Mouse (Mus musculus) cortical plate, adult 2 months (tissue): Measurements from ENCODE around the gene Rgs13. TPM values are rescaled to one million over a fixed set of nuclear protein-coding genes. Genes with fewer than 3 reads are reported as not detected.

Source experiments
- H3K27ac ChIP-seq: fragments of 200-500 bp; 2 replicates; pipeline ENCODE4 v1.5.1; 2012; ENCODE audit warnings: low read length, control low read depth, inconsistent platforms; ENCODE audit not compliant: insufficient read depth
- H3K4me1 ChIP-seq: fragments of 200-500 bp; 2 replicates; pipeline ENCODE4 v1.6.1; 2011; ENCODE audit warnings: low read length; ENCODE audit not compliant: control insufficient read depth, insufficient read depth
- H3K4me3 ChIP-seq: fragments of 200-500 bp; 2 replicates; pipeline ENCODE4 v1.5.1; 2011; ENCODE audit warnings: mild to moderate bottlenecking, low read length, control low read depth; ENCODE audit not compliant: insufficient read depth
- CTCF ChIP-seq: fragments of 200-500 bp; IDR thresholded peaks from 2 replicates; pipeline ENCODE4 v1.5.1; 2011; ENCODE audit warnings: mild to moderate bottlenecking, control low read depth, low read length; ENCODE audit not compliant: insufficient read depth; ENCODE audit errors: extremely low read depth
- POLR2A ChIP-seq: fragments of 200-500 bp; IDR thresholded peaks from 2 replicates; pipeline ENCODE4 v1.6.1; 2011; ENCODE audit warnings: mild to moderate bottlenecking, low read length, control low read depth; ENCODE audit not compliant: insufficient read depth; ENCODE audit errors: extremely low read depth
- polyA plus RNA-seq: library from polyadenylated mRNA; depleted of rRNA; stranded (reverse); fragments of >200 nt; gene quantifications from 2 replicates; pipeline ENCODE4 v1.2.3, GENCODE M21; 2012; rRNA removed

Rgs13 gene
- polyA plus RNA-seq, 1 experiment: 0.15 TPM

DNA sequence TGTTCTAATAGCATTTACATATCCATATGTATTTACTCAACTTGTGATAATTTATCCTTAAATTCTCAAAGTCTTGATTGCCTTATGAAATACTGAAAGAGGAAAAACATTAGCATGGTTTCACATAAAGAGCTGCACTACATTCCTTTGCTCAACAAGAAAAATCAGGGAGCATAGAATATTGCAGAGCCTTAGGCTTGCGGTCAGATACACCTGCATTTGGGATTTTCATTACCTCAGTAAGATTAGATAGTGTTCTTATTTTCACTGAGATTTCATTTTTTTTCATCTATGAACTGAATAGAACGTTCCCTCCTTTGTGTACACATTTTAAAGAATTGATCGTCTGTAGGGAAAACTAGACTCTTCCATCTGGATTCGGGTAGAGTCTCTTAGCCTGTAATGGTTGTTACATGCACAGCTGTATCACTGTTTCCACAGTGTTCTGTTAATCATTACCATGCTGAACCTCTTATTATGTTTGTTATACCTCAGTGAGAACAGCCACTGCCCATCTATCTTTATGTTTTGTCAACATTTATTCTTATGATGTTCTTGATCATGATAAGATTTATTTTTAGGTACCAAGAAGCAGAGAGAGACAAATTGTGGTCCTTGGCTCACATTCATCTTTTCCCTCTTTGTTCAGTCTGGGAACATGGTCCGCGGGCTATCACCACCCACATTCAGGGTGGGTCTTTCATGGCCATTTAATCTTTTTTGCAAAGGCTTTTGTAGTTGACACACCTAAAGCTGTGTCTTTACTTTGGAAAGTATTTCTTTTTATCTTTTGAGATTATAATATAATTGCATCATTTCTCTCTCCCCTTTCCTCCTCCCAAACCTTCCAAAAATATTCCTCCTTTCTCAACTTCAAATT, 61.1 kb downstream of the Rgs13 start:
- no peak overlapping the region for H3K27ac ChIP-seq
- no peak overlapping the region for H3K4me3 ChIP-seq
- no peaks in the 10 kb centered on the region for H3K4me1 ChIP-seq
- TF ChIP-seq POLR2A: no peak

- Histone ChIP-seq H3K4me3 (no peak overlapping the region), H3K4me1 (no peaks in the 10 kb centered on the region), H3K27ac (no peak overlapping the region)
- TF ChIP-seq POLR2A (no peak), CTCF (no peak)
Observed at GRCm38 (mm10) chr1:144113438-144114074, 63.6 kb downstream of the Rgs13 start.

GRCm38 (mm10) chr1:144112946-144113345, 64.2 kb downstream of the Rgs13 start:
- H3K4me3 ChIP-seq: no peak overlapping the region
- no peak overlapping the region for H3K27ac ChIP-seq
- TF ChIP-seq POLR2A (no peak), CTCF (no peak)
- H3K4me1 ChIP-seq: no peaks in the 10 kb centered on the region

DNA sequence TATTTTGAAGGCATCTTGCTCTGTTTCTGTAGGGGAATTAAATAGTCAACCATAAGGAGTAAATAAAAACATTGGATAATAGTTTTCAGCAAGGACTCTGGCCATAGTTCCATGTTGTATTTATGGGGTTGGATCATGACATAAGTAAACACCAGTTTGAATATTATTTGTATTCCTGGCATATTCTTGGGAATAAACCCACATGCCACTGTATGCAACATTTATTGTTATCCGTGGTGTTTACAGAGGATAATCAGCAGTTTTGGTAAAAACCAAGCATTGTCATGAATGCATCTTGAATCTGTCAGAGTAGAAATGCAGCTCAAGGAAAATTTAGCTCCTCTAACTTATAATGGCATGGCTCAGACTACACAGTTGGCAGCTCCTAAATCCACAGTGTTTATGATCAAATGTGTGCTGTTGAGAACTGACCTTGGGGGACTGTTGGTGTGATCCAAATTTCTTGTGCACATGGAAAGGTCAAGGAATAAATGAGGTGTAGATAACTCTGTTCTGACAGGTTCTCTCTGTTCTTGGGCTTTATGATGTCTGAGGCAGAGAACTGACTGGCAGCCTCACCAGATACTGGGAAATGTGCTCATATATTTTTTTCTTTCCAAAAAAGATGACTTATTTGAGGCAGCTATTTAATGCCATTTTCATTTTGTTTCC, 78.4 kb downstream of the Rgs13 start:
- no peaks in the 10 kb centered on the region for H3K4me1 ChIP-seq
- H3K27ac ChIP-seq: no peak overlapping the region
- TF ChIP-seq CTCF (no peak), POLR2A (no peak)
- H3K4me3 ChIP-seq: no peak overlapping the region

DNA sequence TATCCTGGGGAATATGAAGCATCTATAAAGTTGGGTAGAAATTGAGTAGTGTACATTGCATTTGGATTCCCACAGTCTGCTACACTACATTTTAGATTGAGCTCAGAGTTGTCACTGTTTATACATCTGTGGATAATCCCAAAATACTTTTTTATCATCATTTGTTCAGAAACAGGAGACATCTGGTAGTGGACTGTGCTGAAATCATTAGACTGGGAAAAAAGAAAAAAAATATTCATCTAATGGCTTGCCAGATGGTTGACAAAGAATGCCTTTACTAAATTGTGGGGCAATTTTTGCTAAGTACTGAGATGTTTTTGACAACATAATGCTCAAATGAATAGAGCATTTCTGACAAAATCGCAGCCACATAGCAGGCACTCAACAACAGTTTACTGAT, 86.8 kb downstream of the Rgs13 start:
- Histone ChIP-seq H3K4me3 (no peak overlapping the region), H3K4me1 (no peaks in the 10 kb centered on the region), H3K27ac (no peak overlapping the region)
- no peak for TF ChIP-seq POLR2A
- TF ChIP-seq CTCF: no peak

Other genes with a start within 250 kb of the Rgs13 start
- 34.5 and 39.3 TPM in 2 replicates for gene Rgs2, start 173.2 kb downstream of the Rgs13 start, polyA plus RNA-seq
- 0.15 and 0.47 TPM in 2 replicates for gene Rgs1, start 71.9 kb upstream of the Rgs13 start, polyA plus RNA-seq